Mouse (Mus musculus) lung, adult 2 months (tissue): Measurements from ENCODE around the gene Asic2.

Source experiments
- CTCF ChIP-seq: fragments of 200-500 bp; IDR thresholded peaks from 2 replicates; pipeline ENCODE4 v1.5.1; 2011; ENCODE audit warnings: mild to moderate bottlenecking, low read length, control low read depth; ENCODE audit not compliant: insufficient read depth
- POLR2A ChIP-seq: fragments of 200-500 bp; IDR thresholded peaks from 2 replicates; pipeline ENCODE4 v1.6.1; 2011; ENCODE audit warnings: low read depth, mild to moderate bottlenecking, control low read depth, low read length, borderline replicate concordance; ENCODE audit errors: extremely low read depth

GRCm38 (mm10) chr11:80835395-80835794 is 1132.9 kb downstream of the Asic2 start:
- TF ChIP-seq CTCF (no peak), POLR2A (no peak)
